Mouse (Mus musculus) B cell, adult 2 months (primary cell): ENCODE measurements around the gene Gm20896.
"Not testable (repeated sequence)": the region's sequence is repeated elsewhere in the genome, so short reads cannot be mapped to it uniquely, and the experiment has no call there.

Experiments used
- DNase-seq, 2 experiments: peaks; one replicate each; pipeline ENCODE4 v3.0.0; 2022

Gene Gm20896

GRCm38 (mm10) chrY:35921426-35921825 lies at the start of gene Gm20896:
TSS of gene Gm20896 (minus strand) at chrY:35921526.
- not testable (repeated sequence) for DNase-seq
